Mouse (Mus musculus) kidney, postnatal 0 days (tissue): ENCODE results near the gene Cfc1. TPM values are rescaled to one million over a fixed set of nuclear protein-coding genes. Genes with fewer than 3 reads are reported as not detected.

Experiments
- ATAC-seq: fragments of 200-750 bp; cut with Nextera tagmentation; replicated peaks from 2 replicates; pipeline ENCODE4 v1.8.0; 2017; ENCODE audit warnings: low read depth, moderate number of reproducible peaks, moderate TSS enrichment, moderate library complexity; ENCODE audit not compliant: low FRiP score
- DNase-seq: peaks from one replicate; pipeline ENCODE4 v3.0.0-alpha.2; 2016; ENCODE audit warnings: low spot score
- H3K27ac ChIP-seq: fragments of 300-500 bp; sonication (generic); 2 replicates; pipeline ENCODE4 v1.5.1; 2014; ENCODE audit warnings: mild to moderate bottlenecking
- H3K27me3 ChIP-seq: fragments of 300-500 bp; sonication (generic); 2 replicates; pipeline ENCODE4 v1.6.1; 2014; ENCODE audit warnings: low read length, mixed read lengths; ENCODE audit not compliant: insufficient read depth
- H3K36me3 ChIP-seq: fragments of 300-500 bp; sonication (generic); 2 replicates; pipeline ENCODE4 v1.6.1; 2014; ENCODE audit warnings: low read length, mixed read lengths; ENCODE audit not compliant: insufficient read depth
- H3K4me1 ChIP-seq: fragments of 300-500 bp; sonication (generic); replicated peaks from 2 replicates; pipeline ENCODE4 v1.6.1; 2014; ENCODE audit warnings: antibody characterized with exemption, low read length, mixed read lengths; ENCODE audit not compliant: insufficient read depth
- H3K4me2 ChIP-seq: fragments of 300-500 bp; sonication (generic); 2 replicates; pipeline ENCODE4 v1.6.1; 2014; ENCODE audit warnings: mild to moderate bottlenecking, low read length, moderate library complexity, mixed read lengths
- H3K4me3 ChIP-seq: fragments of 300-500 bp; sonication (generic); replicated peaks from 2 replicates; pipeline ENCODE4 v1.5.1; 2014; ENCODE audit warnings: low read depth, low read length
- H3K9ac ChIP-seq: fragments of 300-500 bp; sonication (generic); 2 replicates; pipeline ENCODE4 v1.6.1; 2014; ENCODE audit warnings: low read depth, low read length
- H3K9me3 ChIP-seq: fragments of 300-500 bp; sonication (generic); replicated peaks from 2 replicates; pipeline ENCODE4 v1.6.1; 2016; ENCODE audit warnings: low read length, inconsistent platforms, mixed read lengths
- CTCF ChIP-seq: IDR thresholded peaks from 2 replicates; pipeline ENCODE4 v1.5.1; 2016; ENCODE audit warnings: antibody characterized with exemption, low read depth, mild to moderate bottlenecking, moderate library complexity
- WGBS: fragments of 180-500 bp; shearing (Covaris S2); extraction: QIAGEN DNeasy Blood & Tissue Kit; methylation state at CpG from one replicate; pipeline ENCODE4 v1.1.7; 2014; 5-methylcytosine and 5-hydroxymethylcytosine counted together
- polyA plus RNA-seq: library from polyadenylated mRNA; unstranded; fragments of >200 nt; fragmentation: Nextera tagmentation; extraction: Ambion mirVana; gene quantifications from 2 replicates; pipeline ENCODE4 v1.2.1, GENCODE M21; 2015

The Cfc1 gene
- polyA plus RNA-seq, 1 experiment from 2014 or later: 0.14 TPM

DNA sequence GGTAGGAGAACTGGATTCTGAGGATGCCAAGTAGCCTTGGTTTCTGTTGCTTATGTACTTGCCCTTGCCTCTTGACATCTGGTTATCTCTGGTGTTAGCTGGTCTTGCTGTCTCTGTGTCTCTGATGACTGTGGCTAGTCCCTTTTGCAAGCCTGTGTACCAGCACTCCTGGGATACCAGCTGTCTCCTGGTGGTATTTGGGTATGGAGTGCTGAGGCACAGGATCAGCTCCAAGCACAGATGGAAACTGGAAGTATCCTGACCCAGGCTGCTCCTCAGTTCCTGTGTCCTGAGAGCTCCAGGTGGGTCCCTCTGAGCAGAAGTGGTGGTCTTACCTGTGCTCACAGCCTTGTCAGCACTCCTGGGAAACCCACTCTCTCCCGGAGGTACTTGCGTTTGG, 32.7 kb downstream of the Cfc1 start:
- 100% methylated on average over 2 of the region's 2 CpGs for WGBS
- ATAC-seq (no peak), DNase-seq (no peak)
- no peak overlapping the region for H3K4me3 ChIP-seq
- H3K27me3 ChIP-seq: no peaks in the 10 kb centered on the region
- H3K4me1 ChIP-seq: no peaks in the 10 kb centered on the region
- no peak overlapping the region for H3K4me2 ChIP-seq
- TF ChIP-seq CTCF: no peak
- H3K9me3 ChIP-seq: no peaks in the 10 kb centered on the region
- H3K9ac ChIP-seq: no peak overlapping the region
- H3K36me3 ChIP-seq: no peaks in the 10 kb centered on the region
- no peak overlapping the region for H3K27ac ChIP-seq

GRCm38 (mm10) chr1:34569876-34570275, 34.4 kb downstream of the Cfc1 start:
- Histone ChIP-seq H3K9ac (no peak overlapping the region), H3K27ac (no peak overlapping the region), H3K9me3 (no peaks in the 10 kb centered on the region), H3K4me2 (no peak overlapping the region), H3K4me3 (no peak overlapping the region), H3K27me3 (no peaks in the 10 kb centered on the region), H3K36me3 (no peaks in the 10 kb centered on the region), H3K4me1 (no peaks in the 10 kb centered on the region)
- no peak for ATAC-seq
- DNase-seq: no peak
- TF ChIP-seq CTCF: no peak
- WGBS: 92% methylated on average over 2 of the region's 2 CpGs

DNA sequence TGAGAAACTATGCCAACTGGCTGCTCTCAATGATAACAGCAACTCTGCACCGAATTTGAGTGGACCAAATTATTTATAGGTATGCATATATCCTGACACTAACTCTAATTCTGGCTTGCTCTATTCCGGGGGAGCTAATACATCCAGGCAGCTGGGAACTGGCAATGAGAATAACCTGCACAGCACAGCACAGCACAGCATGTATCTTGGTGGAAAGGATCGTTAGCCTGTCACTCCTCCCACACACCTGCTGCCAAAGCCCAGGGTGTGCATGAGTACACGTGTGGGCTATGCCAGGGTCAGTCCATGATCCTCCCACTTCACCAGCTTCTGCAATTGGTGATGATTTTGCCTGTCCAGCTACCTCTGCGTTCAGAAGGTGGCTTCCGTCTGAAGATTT, 36.0 kb downstream of the Cfc1 start:
- H3K4me3 ChIP-seq: no peak overlapping the region
- ATAC-seq: no peak
- H3K9me3 ChIP-seq: no peaks in the 10 kb centered on the region
- 57% methylated on average over 6 of the region's 6 CpGs for WGBS
- no peak overlapping the region for H3K9ac ChIP-seq
- no peaks in the 10 kb centered on the region for H3K4me1 ChIP-seq
- no peak overlapping the region for H3K27ac ChIP-seq
- TF ChIP-seq CTCF: no peak
- H3K4me2 ChIP-seq: no peak overlapping the region
- no peaks in the 10 kb centered on the region for H3K27me3 ChIP-seq
- DNase-seq: no peak
- no peaks in the 10 kb centered on the region for H3K36me3 ChIP-seq

- no peaks in the 10 kb centered on the region for H3K27me3 ChIP-seq
- H3K36me3 ChIP-seq: no peaks in the 10 kb centered on the region
- no peak overlapping the region for H3K9ac ChIP-seq
- no peak overlapping the region for H3K4me2 ChIP-seq
- no peak overlapping the region for H3K4me3 ChIP-seq
- whole genome bisulfite sequencing: 84% methylated on average over 6 of the region's 6 CpGs
- DNase-seq: no peak
- no peak for ATAC-seq
- H3K27ac ChIP-seq: no peak overlapping the region
- H3K9me3 ChIP-seq: no peaks in the 10 kb centered on the region
- no peak for TF ChIP-seq CTCF
- no peaks in the 10 kb centered on the region for H3K4me1 ChIP-seq
Measured at GRCm38 (mm10) chr1:34573221-34573620, 37.8 kb downstream of the Cfc1 start.

- ATAC-seq: peak; percentile 90
- DNase-seq: peak; percentile 83
- Histone ChIP-seq H3K4me3 (peak within 1 kb of the TSS; percentile 16), H3K9me3 (no peaks in the 10 kb centered on the region), H3K36me3 (no peaks in the 10 kb centered on the region), H3K4me2 (peak within 1 kb of the TSS; percentile 56), H3K4me1 (no peaks in the 10 kb centered on the region), H3K27ac (no peak within 1 kb of the TSS), H3K27me3 (peaks cover 4% of the 10 kb centered on the region; the same call in 1 of the 2 replicates), H3K9ac (no peak within 1 kb of the TSS)
- peak; percentile 23; the same call in 1 of the 2 replicates for TF ChIP-seq CTCF
- under 1% methylated on average over 53 of the region's 53 CpGs for WGBS
Measured at GRCm38 (mm10) chr1:34578851-34579781, 43.7 kb downstream of the Cfc1 start, which contains the start of gene Amer3. Amer3 (plus strand) TSS chr1:34579657.

DNA sequence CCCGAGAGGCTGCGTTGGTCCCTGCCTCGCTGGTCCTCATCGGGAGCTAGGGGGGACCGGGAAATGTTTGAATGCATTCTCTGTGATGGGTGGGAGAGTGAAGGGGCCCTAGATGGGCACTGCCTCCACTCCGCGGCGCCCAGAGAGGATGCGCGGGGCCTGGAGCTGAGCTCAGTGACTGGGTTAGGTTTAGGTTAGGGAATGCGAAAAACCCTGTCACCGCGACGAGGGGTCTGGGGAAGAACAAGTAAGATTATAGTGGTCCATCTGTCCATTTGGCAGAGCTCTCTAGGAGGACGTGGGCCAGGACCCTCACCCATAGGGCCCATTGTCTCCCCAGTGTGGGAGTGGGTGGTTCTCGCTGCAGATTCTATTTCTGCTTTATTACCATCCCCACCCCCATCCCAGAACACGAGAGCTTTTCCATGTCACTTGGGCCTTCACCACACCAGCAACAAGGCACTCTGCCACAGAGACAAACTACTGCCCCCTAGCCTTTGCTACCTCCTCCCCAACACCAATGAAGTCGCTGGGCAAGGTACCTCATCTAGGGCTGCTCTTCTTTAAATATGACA, 44.4 kb downstream of the Cfc1 start:
- Histone ChIP-seq H3K36me3 (no peaks in the 10 kb centered on the region), H3K4me3 (peak overlapping the region; percentile 16; the same call in 1 of the 2 replicates), H3K4me2 (peak overlapping the region; percentile 56), H3K9me3 (no peaks in the 10 kb centered on the region), H3K27ac (no peak overlapping the region), H3K4me1 (no peaks in the 10 kb centered on the region), H3K27me3 (peaks cover 4% of the 10 kb centered on the region; the same call in 1 of the 2 replicates), H3K9ac (no peak overlapping the region)
- ATAC-seq (no peak; the same call in 1 of the 2 replicates), DNase-seq (no peak)
- no peak; the same call in 1 of the 2 replicates for TF ChIP-seq CTCF
- 1% methylated on average over 18 of the region's 18 CpGs for WGBS
